Mouse (Mus musculus) thymus, adult 2 months (tissue): ENCODE results near the gene Htra3. TPM values are rescaled to one million over a fixed set of nuclear protein-coding genes. Genes with fewer than 3 reads are reported as not detected.

Source experiments
- DNase-seq: peaks from one replicate; pipeline ENCODE4 v3.0.0; 2021
- H3K27ac ChIP-seq: fragments of 200-500 bp; 2 replicates; pipeline ENCODE4 v1.5.1; 2012; ENCODE audit warnings: low read length, control low read depth; ENCODE audit not compliant: control insufficient read depth, insufficient read depth
- H3K27me3 ChIP-seq: fragments of 200-500 bp; 2 replicates; pipeline ENCODE4 v1.6.1; 2012; ENCODE audit warnings: mild to moderate bottlenecking, low read length, moderate library complexity, mixed read lengths; ENCODE audit not compliant: control insufficient read depth, insufficient read depth
- H3K36me3 ChIP-seq: fragments of 200-500 bp; 2 replicates; pipeline ENCODE4 v1.6.1; 2012; ENCODE audit warnings: mild to moderate bottlenecking, low read length, moderate library complexity; ENCODE audit not compliant: control insufficient read depth, insufficient read depth
- H3K4me1 ChIP-seq: fragments of 200-500 bp; replicated peaks from 2 replicates; pipeline ENCODE4 v1.6.1; 2012; ENCODE audit warnings: low read length; ENCODE audit not compliant: control insufficient read depth, insufficient read depth
- H3K4me3 ChIP-seq: fragments of 200-500 bp; 2 replicates; pipeline ENCODE4 v1.5.1; 2012; ENCODE audit warnings: mild to moderate bottlenecking, low read length, control low read depth, moderate library complexity; ENCODE audit not compliant: control insufficient read depth, insufficient read depth
- CTCF ChIP-seq: fragments of 200-500 bp; IDR thresholded peaks from 2 replicates; pipeline ENCODE4 v1.5.1; 2012; ENCODE audit warnings: mild to moderate bottlenecking, control low read depth, low read length, moderate library complexity, borderline replicate concordance; ENCODE audit not compliant: control insufficient read depth, poor library complexity, insufficient read depth; ENCODE audit errors: extremely low read depth
- POLR2A ChIP-seq: fragments of 200-500 bp; IDR thresholded peaks from 2 replicates; pipeline ENCODE4 v1.6.1; 2012; ENCODE audit warnings: mild to moderate bottlenecking, low read length, control low read depth, moderate library complexity; ENCODE audit not compliant: control insufficient read depth, poor library complexity, insufficient read depth; ENCODE audit errors: extremely low read depth
- WGBS: fragments of 180-500 bp; shearing (Covaris S2); methylation state at CpG from one replicate; pipeline ENCODE4 v1.1.7; 2018; 5-methylcytosine and 5-hydroxymethylcytosine counted together
- polyA plus RNA-seq: library from polyadenylated mRNA; depleted of rRNA; stranded (reverse); fragments of >200 nt; gene quantifications from 2 replicates; pipeline ENCODE4 v1.2.3, GENCODE M21; 2012

Htra3 gene
- polyA plus RNA-seq, 1 experiment = 37.3 TPM

GRCm38 (mm10) chr5:35632841-35633240, 46.7 kb downstream of the Htra3 start:
- Histone ChIP-seq H3K27me3 (no peaks in the 10 kb centered on the region), H3K36me3 (no peaks in the 10 kb centered on the region), H3K4me3 (no peak overlapping the region), H3K4me1 (no peaks in the 10 kb centered on the region), H3K27ac (no peak overlapping the region)
- WGBS = 97% methylated on average over 6 of the region's 6 CpGs
- DNase-seq = no peak
- no peak for TF ChIP-seq POLR2A
- no peak for TF ChIP-seq CTCF

GRCm38 (mm10) chr5:35631755-35632154, 47.8 kb downstream of the Htra3 start:
- no peak overlapping the region for H3K4me3 ChIP-seq
- no peaks in the 10 kb centered on the region for H3K4me1 ChIP-seq
- WGBS = 58% methylated on average over 5 of the region's 5 CpGs
- TF ChIP-seq CTCF (no peak), POLR2A (no peak)
- DNase-seq = no peak
- H3K27ac ChIP-seq = no peak overlapping the region
- no peaks in the 10 kb centered on the region for H3K27me3 ChIP-seq
- no peaks in the 10 kb centered on the region for H3K36me3 ChIP-seq

GRCm38 (mm10) chr5:35631224-35631623, 48.4 kb downstream of the Htra3 start:
- no peaks in the 10 kb centered on the region for H3K4me1 ChIP-seq
- H3K27me3 ChIP-seq = no peaks in the 10 kb centered on the region
- TF ChIP-seq CTCF (no peak), POLR2A (no peak)
- H3K36me3 ChIP-seq = no peaks in the 10 kb centered on the region
- WGBS = 41% methylated on average over 3 of the region's 3 CpGs
- H3K4me3 ChIP-seq = no peak overlapping the region
- H3K27ac ChIP-seq = no peak overlapping the region
- no peak for DNase-seq

- no peak for DNase-seq
- H3K36me3 ChIP-seq = no peaks in the 10 kb centered on the region
- no peaks in the 10 kb centered on the region for H3K27me3 ChIP-seq
- WGBS = 89% methylated on average over 1 of the region's 1 CpGs
- H3K27ac ChIP-seq = no peak overlapping the region
- TF ChIP-seq POLR2A (no peak), CTCF (no peak)
- H3K4me3 ChIP-seq = no peak overlapping the region
- no peaks in the 10 kb centered on the region for H3K4me1 ChIP-seq
Observed at GRCm38 (mm10) chr5:35630706-35631105, 48.9 kb downstream of the Htra3 start.

- Histone ChIP-seq H3K4me3 (no peak overlapping the region), H3K27me3 (no peaks in the 10 kb centered on the region)
- TF ChIP-seq CTCF (no peak), POLR2A (no peak)
Observed at GRCm38 (mm10) chr5:35629333-35629732, 50.2 kb downstream of the Htra3 start.

GRCm38 (mm10) chr5:35628685-35629084, 50.9 kb downstream of the Htra3 start:
- WGBS = 94% methylated on average over 1 of the region's 1 CpGs
- TF ChIP-seq CTCF (no peak), POLR2A (no peak)
- no peak overlapping the region for H3K27ac ChIP-seq
- no peaks in the 10 kb centered on the region for H3K27me3 ChIP-seq
- no peak overlapping the region for H3K4me3 ChIP-seq
- H3K36me3 ChIP-seq = no peaks in the 10 kb centered on the region
- no peaks in the 10 kb centered on the region for H3K4me1 ChIP-seq
- DNase-seq = no peak

More at GRCm38 (mm10) chr5:35629333-35629732, 50.2 kb downstream of the Htra3 start:
- no peak for DNase-seq
- Histone ChIP-seq H3K27ac (no peak overlapping the region), H3K4me1 (no peaks in the 10 kb centered on the region), H3K36me3 (no peaks in the 10 kb centered on the region)

GRCm38 (mm10) chr5:35627307-35627840, 52.2 kb downstream of the Htra3 start:
- no peak for DNase-seq
- Histone ChIP-seq H3K27me3 (no peaks in the 10 kb centered on the region), H3K36me3 (no peaks in the 10 kb centered on the region), H3K4me1 (no peaks in the 10 kb centered on the region), H3K4me3 (no peak overlapping the region), H3K27ac (no peak overlapping the region)
- TF ChIP-seq POLR2A = no peak
- TF ChIP-seq CTCF = peak; percentile 43; the same call in 1 of the 2 replicates
- 71% methylated on average over 7 of the region's 7 CpGs for WGBS
